Mouse (Mus musculus): ENCODE data around the gene Tmem53. TPM values are rescaled to one million over a fixed set of nuclear protein-coding genes. Genes with fewer than 3 reads are reported as not detected.
A peak's percentile ranks its signal among the peaks of the same experiment; 100 is the strongest.

Gene Tmem53
- polyA plus RNA-seq, 1 experiment: 1,059 TPM

DNA sequence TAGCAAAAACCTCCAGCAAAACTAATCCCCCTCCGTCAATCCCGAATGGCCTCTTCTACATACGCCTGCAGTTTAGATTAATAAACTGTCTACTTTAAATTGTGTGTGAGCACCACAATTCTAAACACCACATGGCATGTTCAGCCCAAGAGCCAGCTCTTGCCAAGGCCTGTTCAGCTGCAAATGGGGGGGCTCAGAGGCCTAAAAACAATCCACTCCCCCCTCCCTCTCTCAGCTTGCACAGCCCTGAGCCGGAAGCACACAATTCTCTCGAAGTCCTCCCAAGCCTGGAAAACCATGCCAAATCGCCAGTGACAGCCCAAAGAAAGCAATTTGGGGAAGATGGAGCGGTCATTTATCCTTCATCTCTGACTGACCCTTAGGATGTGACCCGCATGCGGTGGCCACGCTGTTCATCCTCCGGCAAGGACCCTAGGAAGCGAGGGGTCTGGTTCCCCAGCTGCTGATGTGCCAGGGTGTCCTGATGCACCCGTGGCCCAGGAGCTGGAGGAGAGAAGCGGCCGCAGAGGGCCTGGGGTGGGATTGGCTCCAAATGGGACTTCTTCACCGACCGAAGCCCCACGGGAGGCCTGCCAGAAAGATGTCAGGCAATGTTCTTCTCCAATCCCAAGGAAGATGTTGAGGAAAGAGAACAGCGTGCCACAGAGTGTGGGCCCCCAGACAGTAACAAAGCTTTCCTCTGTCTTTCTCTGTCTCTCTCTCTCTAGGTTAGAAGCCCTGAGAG is 45.3 kb downstream of the Tmem53 start:
- Histone ChIP-seq H3K27me3 (ENCODE audit: control insufficient read depth, insufficient read depth, low read length) (no peaks in the 10 kb centered on the region), H3K27ac (ENCODE audit: control insufficient read depth, insufficient read depth, low read depth, low read length) (no peak overlapping the region), H3K36me3 (ENCODE audit: control insufficient read depth, insufficient read depth, low read length) (no peaks in the 10 kb centered on the region), H3K4me3 (ENCODE audit: control insufficient read depth, low read depth, low read length) (no peak overlapping the region), H3K4me1 (ENCODE audit: control insufficient read depth, insufficient read depth, low read length) (no peaks in the 10 kb centered on the region)
- TF ChIP-seq POLR2A (IDR thresholded peaks at IDR 0.05; ENCODE audit: control insufficient read depth, low read depth, low read length): no peak
- no peak for TF ChIP-seq CTCF (IDR thresholded peaks at IDR 0.05; ENCODE audit: control insufficient read depth, insufficient read depth, insufficient replicate concordance, low read depth, low read length)

DNA sequence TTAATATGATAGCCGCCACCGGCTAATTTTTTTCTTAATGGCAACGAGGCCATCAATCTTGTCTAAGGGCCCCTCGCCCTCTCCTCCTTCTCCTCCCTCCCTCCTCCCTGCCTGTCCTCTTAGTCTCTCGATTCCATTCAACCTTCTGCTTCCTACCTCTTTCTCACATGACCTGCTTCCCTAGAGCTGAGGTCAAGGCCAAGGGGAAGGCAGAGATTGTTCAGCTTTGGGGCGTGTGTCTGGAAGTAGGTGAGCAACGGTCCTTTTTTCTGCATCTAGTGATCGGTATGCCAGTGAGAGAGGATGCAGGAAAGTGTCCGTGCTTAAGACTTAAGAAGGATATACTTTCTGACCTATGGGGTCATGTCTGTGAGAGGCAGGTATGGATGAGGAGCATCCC is 46.1 kb downstream of the Tmem53 start:
- H3K27me3 ChIP-seq (ENCODE audit: control insufficient read depth, insufficient read depth, low read length): no peaks in the 10 kb centered on the region

DNA sequence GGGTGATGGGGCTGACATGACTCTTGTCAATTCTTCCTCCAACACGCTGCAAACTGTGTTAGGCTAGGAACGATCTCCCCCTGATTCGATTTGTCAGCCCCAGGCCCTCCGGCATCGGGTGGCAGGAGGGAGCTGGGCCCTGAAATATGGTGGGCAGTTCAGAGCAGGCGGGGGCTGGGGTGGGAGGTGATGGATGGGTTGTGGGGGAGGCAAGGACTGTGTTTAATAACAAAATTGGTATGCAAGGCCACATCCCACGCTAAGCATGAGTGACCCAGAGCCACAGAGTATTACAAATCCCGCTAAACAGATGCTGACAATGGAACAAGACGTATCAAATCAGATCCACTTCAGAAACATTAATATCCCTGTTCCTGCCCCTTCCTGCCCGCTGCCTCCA is 48.2 kb downstream of the Tmem53 start:
- no peaks in the 10 kb centered on the region for H3K27me3 ChIP-seq (ENCODE audit: control insufficient read depth, insufficient read depth, low read length)
- TF ChIP-seq CTCF (IDR thresholded peaks at IDR 0.05; ENCODE audit: control insufficient read depth, insufficient read depth, insufficient replicate concordance, low read depth, low read length) (no peak), POLR2A (IDR thresholded peaks at IDR 0.05; ENCODE audit: control insufficient read depth, low read depth, low read length) (no peak)
- H3K36me3 ChIP-seq (ENCODE audit: control insufficient read depth, insufficient read depth, low read length): no peaks in the 10 kb centered on the region
- H3K27ac ChIP-seq (ENCODE audit: control insufficient read depth, insufficient read depth, low read depth, low read length): no peak overlapping the region
- H3K4me3 ChIP-seq (ENCODE audit: control insufficient read depth, low read depth, low read length): no peak overlapping the region
- H3K4me1 ChIP-seq (ENCODE audit: control insufficient read depth, insufficient read depth, low read length): peaks cover 14% of the 10 kb centered on the region

More for the DNA sequence above, 46.1 kb downstream of the Tmem53 start:
- Histone ChIP-seq H3K27ac (ENCODE audit: control insufficient read depth, insufficient read depth, low read depth, low read length) (no peak overlapping the region), H3K4me1 (ENCODE audit: control insufficient read depth, insufficient read depth, low read length) (no peaks in the 10 kb centered on the region), H3K4me3 (ENCODE audit: control insufficient read depth, low read depth, low read length) (no peak overlapping the region), H3K36me3 (ENCODE audit: control insufficient read depth, insufficient read depth, low read length) (no peaks in the 10 kb centered on the region)
- TF ChIP-seq CTCF (IDR thresholded peaks at IDR 0.05; ENCODE audit: control insufficient read depth, insufficient read depth, insufficient replicate concordance, low read depth, low read length): no peak
- no peak for TF ChIP-seq POLR2A (IDR thresholded peaks at IDR 0.05; ENCODE audit: control insufficient read depth, low read depth, low read length)

DNA sequence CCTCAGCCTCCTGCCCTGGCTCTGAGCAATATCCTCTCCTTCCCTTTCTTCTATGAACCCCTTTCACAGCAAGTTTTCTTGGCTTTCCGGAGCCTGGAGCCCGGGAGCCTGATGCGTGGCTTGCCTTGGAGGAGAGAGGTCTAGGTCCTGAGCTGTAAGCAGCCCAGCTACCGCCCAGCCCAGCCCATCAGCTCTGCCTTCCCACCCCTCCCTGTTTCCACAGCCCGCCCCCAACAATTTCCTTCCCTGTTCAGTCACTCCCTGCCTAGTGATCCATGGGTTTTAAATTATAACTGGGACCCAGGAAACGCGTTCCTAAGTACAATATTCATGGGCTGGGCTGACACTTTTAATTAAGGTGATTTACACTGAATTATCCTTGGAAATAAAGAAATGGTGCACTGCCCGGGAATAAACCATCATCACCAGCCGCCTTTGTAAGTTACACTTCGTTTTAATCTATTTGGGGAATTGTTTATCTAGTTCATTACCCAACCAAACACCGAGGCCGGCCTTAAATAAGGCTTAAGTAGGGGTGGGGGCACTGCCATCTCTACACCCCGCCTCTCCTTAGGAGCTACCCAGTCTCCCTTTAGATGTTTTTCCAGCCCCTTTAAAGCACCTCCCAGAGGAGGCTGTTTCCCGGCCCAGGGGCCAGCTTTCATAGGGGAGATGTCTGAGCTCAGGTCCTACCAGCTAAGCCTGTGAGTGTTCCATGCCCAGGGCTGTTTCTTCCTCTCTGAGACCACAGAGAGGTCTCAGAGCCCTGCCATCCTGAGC is 50.5 kb downstream of the Tmem53 start:
- Histone ChIP-seq H3K27ac (ENCODE audit: control insufficient read depth, insufficient read depth, low read depth, low read length) (no peak overlapping the region), H3K4me3 (ENCODE audit: control insufficient read depth, low read depth, low read length) (no peak overlapping the region), H3K27me3 (ENCODE audit: control insufficient read depth, insufficient read depth, low read length) (no peaks in the 10 kb centered on the region), H3K36me3 (ENCODE audit: control insufficient read depth, insufficient read depth, low read length) (no peaks in the 10 kb centered on the region), H3K4me1 (ENCODE audit: control insufficient read depth, insufficient read depth, low read length) (peaks cover 14% of the 10 kb centered on the region)
- TF ChIP-seq POLR2A (IDR thresholded peaks at IDR 0.05; ENCODE audit: control insufficient read depth, low read depth, low read length): no peak
- TF ChIP-seq CTCF (IDR thresholded peaks at IDR 0.05; ENCODE audit: control insufficient read depth, insufficient read depth, insufficient replicate concordance, low read depth, low read length): no peak

DNA sequence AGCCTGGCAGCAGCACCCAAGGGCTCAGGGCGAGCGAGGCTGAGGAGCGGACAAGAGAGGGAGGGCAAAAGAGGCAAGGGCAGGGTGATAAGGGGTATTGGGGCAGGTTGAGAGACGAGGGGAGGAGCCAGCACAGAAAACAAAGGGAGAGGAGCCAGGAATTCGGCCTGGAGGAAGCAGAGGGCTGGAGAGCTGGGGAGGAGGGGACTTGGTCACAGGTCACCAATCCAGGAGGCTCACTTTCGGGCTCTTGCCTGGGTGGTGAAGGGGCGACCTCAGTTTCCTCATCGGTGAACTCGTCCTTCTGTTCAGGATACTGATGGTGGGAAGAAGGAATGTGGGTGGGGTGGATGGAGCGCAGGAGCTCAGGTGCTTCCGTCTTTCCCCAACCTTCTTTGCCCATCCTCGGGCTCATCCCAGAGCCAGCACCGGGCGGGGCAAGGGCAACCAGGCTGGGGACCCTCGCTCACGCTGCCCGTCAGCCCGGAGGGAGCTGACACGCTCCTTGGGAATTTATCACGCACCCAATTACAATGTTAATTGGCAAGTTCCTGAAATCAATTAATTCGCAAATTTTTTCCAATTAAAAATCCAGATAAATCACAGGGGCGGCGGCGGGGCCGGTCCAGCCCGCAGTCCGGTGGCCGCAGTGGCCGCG is 52.0 kb downstream of the Tmem53 start:
- Histone ChIP-seq H3K36me3 (ENCODE audit: control insufficient read depth, insufficient read depth, low read length) (no peaks in the 10 kb centered on the region), H3K27me3 (ENCODE audit: control insufficient read depth, insufficient read depth, low read length) (no peaks in the 10 kb centered on the region), H3K4me3 (ENCODE audit: control insufficient read depth, low read depth, low read length) (peak overlapping the region; percentile 71), H3K4me1 (ENCODE audit: control insufficient read depth, insufficient read depth, low read length) (peaks cover 14% of the 10 kb centered on the region), H3K27ac (ENCODE audit: control insufficient read depth, insufficient read depth, low read depth, low read length) (no peak overlapping the region)
- TF ChIP-seq POLR2A (IDR thresholded peaks at IDR 0.05; ENCODE audit: control insufficient read depth, low read depth, low read length) (0 out of 2 replicates have a peak, but pooled peaks have one; percentile 12), CTCF (IDR thresholded peaks at IDR 0.05; ENCODE audit: control insufficient read depth, insufficient read depth, insufficient replicate concordance, low read depth, low read length) (no peak)

DNA sequence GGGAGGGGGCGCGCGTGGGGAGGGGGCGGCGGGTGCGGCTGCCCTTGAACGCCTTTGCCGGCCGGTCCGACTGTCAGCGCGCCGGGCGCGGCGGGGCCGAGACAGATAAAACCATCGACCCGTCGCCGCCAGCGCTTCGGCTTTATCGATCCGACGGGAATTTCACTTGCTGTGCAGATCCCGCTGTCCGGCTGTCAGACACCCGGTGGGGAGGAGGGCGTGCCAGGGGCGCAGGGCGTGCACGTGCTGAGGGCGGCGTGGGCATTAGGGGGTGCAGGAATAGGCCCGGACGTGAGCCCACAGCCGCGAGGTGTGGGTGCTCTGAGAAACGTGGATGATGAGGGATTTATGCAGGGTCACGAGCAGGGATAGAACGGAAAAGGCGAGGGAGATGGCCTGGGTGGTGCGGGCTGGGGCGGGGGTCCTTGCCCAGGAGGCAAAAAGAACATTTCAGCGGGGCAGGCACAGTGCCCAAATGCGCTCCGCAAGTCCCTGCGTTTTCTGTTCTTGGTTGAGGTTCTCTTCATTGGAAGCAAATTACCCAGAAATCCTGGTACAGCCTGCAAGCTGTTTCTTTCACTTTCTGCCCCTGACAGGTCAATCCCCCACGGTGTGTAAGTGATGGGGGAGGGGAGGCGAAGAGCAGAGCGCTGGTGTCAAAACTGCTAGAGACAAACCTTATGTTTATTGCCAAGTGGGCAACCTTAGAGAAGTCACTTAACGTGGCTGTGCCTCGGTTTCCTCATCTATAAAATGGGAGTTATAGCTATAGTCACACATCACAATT is 52.7 kb downstream of the Tmem53 start:
- peak overlapping the region; percentile 78 for H3K4me3 ChIP-seq (ENCODE audit: control insufficient read depth, low read depth, low read length)
- H3K27me3 ChIP-seq (ENCODE audit: control insufficient read depth, insufficient read depth, low read length): no peaks in the 10 kb centered on the region
- H3K27ac ChIP-seq (ENCODE audit: control insufficient read depth, insufficient read depth, low read depth, low read length): no peak overlapping the region
- TF ChIP-seq POLR2A (IDR thresholded peaks at IDR 0.05; ENCODE audit: control insufficient read depth, low read depth, low read length) (no peak), CTCF (IDR thresholded peaks at IDR 0.05; ENCODE audit: control insufficient read depth, insufficient read depth, insufficient replicate concordance, low read depth, low read length) (no peak)
- H3K36me3 ChIP-seq (ENCODE audit: control insufficient read depth, insufficient read depth, low read length): no peaks in the 10 kb centered on the region
- H3K4me1 ChIP-seq (ENCODE audit: control insufficient read depth, insufficient read depth, low read length): peaks cover 14% of the 10 kb centered on the region
